ENCODE assay signal across 8 mouse cellular contexts in the genomic region with DNA sequence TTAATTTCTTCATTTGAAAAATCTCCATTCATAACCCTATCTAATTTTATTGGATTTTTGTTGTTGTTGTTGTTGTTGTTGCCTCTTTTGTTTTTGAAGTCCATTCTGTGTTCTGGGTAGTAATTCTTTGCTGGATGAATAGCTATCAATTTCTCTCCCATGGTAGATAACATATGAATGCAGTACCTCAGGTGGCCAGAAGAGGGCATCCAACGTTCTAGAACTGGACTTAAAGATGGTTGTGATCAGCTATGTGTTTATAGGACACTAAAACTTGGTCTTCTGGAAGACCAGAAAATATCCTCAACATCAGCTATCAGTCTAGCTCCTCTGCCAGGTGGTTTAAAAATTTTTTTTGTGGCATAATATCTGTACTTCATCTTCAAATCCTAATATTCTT. TPM values are rescaled to one million over a fixed set of nuclear protein-coding genes. Genes with fewer than 3 reads are reported as not detected.
DNase-seq lines count a peak whose midpoint lies in the region; ATAC-seq lines count a peak whose summit lies in the region.
"Not testable (repeated sequence)": the region's sequence is repeated elsewhere in the genome, so short reads cannot be mapped to it uniquely, and the experiment has no call there.

No protein-coding gene starts in this region.

- intact Hi-C loops in left cerebral cortex, postnatal 14 days (cut with DNase I) = not testable (repeated sequence)

- peak; percentile 88 for ATAC-seq in common myeloid progenitor, adult 5-6 weeks (replicated peaks; ENCODE audit: low read depth, poor library complexity, severe bottlenecking)
- ATAC-seq in granulocyte monocyte progenitor cell, adult 5-6 weeks (replicated peaks; ENCODE audit: poor library complexity, severe bottlenecking) = peak; percentile 72
- 0 out of 2 replicates have a peak, but pooled peaks have one; percentile 55 for ATAC-seq in megakaryocyte-erythroid progenitor cell, adult 5-6 weeks (replicated peaks; ENCODE audit: low FRiP score, low TSS enrichment, poor library complexity, severe bottlenecking)

- peak; percentile 43 for DNase-seq in 3T3-L1 (ENCODE audit: low read depth, low spot score)
- peak; percentile 76 for DNase-seq in adrenal gland, postnatal 10 days
- DNase-seq in kidney, adult 9 months = peak; percentile 65
- DNase-seq in left cerebral cortex, postnatal 14 days (ENCODE audit: low spot score in 2 of 2) = peak; percentile 12 to 58
- DNase-seq in spleen, postnatal 10 days (ENCODE audit: low spot score in 2 of 2) = peak; percentile 25 to 69

RNA-seq across cellular contexts. Expression of gene Prl2c5, which starts 54.9 kb away (rescaled TPM):
- total RNA-seq in adrenal gland, postnatal 10 days (2021) = under 1 TPM in 1 of 2 experiments, not detected in 1; 0.57 TPM
- total RNA-seq in common myeloid progenitor, adult 5-6 weeks (2017) = not detected in 2 replicates
- total RNA-seq in granulocyte monocyte progenitor cell, adult 5-6 weeks (2014; fragmentation: Nextera tagmentation) = not detected in 2 replicates
- total RNA-seq in granulocyte monocyte progenitor cell, adult 5-6 weeks (2017) = not detected in 2 replicates
- total RNA-seq in left cerebral cortex, postnatal 14 days (2021) = not detected
- total RNA-seq in megakaryocyte-erythroid progenitor cell, adult 5-6 weeks (2014; fragmentation: Nextera tagmentation) = not detected in 2 replicates
- total RNA-seq in megakaryocyte-erythroid progenitor cell, adult 5-6 weeks (2017) = not detected in 2 replicates

Comparison
In these comparisons a context has a peak if more than half of its experiments do, and no peak if none do; other contexts are left out.
1. Peak in every context shown above with its lines: DNase-seq and ATAC-seq.